Comparison of ENCODE assay signal across 16 mouse cellular contexts in the genomic region with DNA sequence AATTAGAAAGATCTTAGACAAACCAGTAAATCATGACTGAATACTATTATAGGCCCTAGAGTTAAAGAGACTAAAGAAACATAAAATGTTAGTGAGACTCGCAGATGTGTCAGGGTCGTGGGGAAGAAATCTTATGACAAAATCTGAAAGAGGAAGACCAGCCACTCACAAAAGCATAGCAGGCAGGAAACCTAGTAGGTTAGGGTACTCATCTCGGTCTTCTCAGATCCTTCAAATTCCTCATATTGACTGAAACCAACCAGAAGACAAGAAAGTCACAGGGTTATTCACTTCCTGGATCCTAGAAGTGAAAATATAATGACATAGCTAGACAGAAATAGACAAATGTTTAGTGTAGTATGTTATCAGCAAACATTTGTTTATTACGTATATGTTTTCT.
"Had no signal": no experiment of that assay in that cellular context is flagged by ENCODE, and none has a peak within 500 bp of the region (broad histone marks: within the 10 kb centered on the region; RNA-seq: fewer than 3 reads in every experiment).

No protein-coding gene starts in this region.

- H3K4me2 ChIP-seq: neural tube, embryonic 12.5 days; neural tube, embryonic 13.5 days; neural tube, embryonic 15.5 days; stomach, embryonic 15.5 days had no signal

- H3K9me3 ChIP-seq: neural tube, embryonic 12.5 days; neural tube, embryonic 13.5 days; neural tube, embryonic 15.5 days; stomach, embryonic 15.5 days had no signal

- H3K4me1 ChIP-seq: neural tube, embryonic 12.5 days; neural tube, embryonic 13.5 days; neural tube, embryonic 15.5 days; stomach, embryonic 15.5 days had no signal

- H3K27me3 ChIP-seq: neural tube, embryonic 12.5 days; neural tube, embryonic 13.5 days; neural tube, embryonic 15.5 days; stomach, embryonic 15.5 days had no signal

- H3K9ac ChIP-seq: neural tube, embryonic 12.5 days; neural tube, embryonic 13.5 days; neural tube, embryonic 15.5 days; stomach, embryonic 15.5 days had no signal

- H3K36me3 ChIP-seq: neural tube, embryonic 12.5 days; neural tube, embryonic 13.5 days; neural tube, embryonic 15.5 days; stomach, embryonic 15.5 days had no signal

- DNase-seq: right cerebral cortex, adult 18-20 months; right cerebral cortex, postnatal 14 days; right cerebral cortex, postnatal 25 days; right cerebral cortex, postnatal 4 days; spleen, adult 18-20 months; thymus, adult 18-20 months; thymus, adult 2 months; thymus, postnatal 14 days; thymus, postnatal 25 days; thymus, postnatal 36 days; thymus, postnatal 4 days had no signal

- H3K27ac ChIP-seq: neural tube, embryonic 12.5 days; neural tube, embryonic 13.5 days; neural tube, embryonic 15.5 days; stomach, embryonic 15.5 days; stomach, postnatal 0 days had no signal

- H3K4me3 ChIP-seq: neural tube, embryonic 12.5 days; neural tube, embryonic 13.5 days; neural tube, embryonic 15.5 days; stomach, embryonic 15.5 days had no signal
